Mouse (Mus musculus): ENCODE results near the gene Snapc3. TPM values are rescaled to one million over a fixed set of nuclear protein-coding genes. Genes with fewer than 3 reads are reported as not detected.
"Not testable (repeated sequence)": the region's sequence is repeated elsewhere in the genome, so short reads cannot be mapped to it uniquely, and the experiment has no call there.

Gene Snapc3
- polyA plus RNA-seq, 1 experiment from 2014 or later, result 72.0 TPM

DNA sequence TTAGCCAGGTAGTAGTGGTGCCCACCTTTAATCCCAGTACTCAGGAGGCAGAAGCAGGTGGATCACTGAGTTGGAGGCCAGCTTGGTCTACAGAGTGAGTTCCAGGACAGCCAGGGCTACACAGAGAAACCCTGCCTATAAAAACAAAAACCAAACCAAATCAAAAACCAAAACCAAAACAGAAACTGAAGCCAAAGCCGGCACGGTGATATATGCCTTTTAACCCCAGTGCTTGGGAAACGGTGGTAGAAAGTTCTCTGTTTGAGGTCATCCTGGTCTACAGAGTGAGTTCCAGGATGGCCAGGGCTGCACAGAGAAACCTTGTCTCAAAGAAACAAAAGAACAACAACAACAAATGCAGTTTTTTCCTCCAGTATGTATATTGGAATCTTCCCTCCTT is 94.7 kb downstream of the Snapc3 start:
- Histone ChIP-seq H3K36me3 (no peaks in the 10 kb centered on the region), H3K27ac (replicated peaks) (no peak overlapping the region), H3K9ac (no peak overlapping the region), H3K9me3 (no peaks in the 10 kb centered on the region), H3K27me3 (no peaks in the 10 kb centered on the region), H3K4me2 (no peak overlapping the region), H3K4me1 (replicated peaks) (no peaks in the 10 kb centered on the region), H3K4me3 (no peak overlapping the region)
- WGBS, result 79% methylated on average over 3 of the region's 3 CpGs
- no peak for ATAC-seq (ENCODE audit: low read depth)

DNA sequence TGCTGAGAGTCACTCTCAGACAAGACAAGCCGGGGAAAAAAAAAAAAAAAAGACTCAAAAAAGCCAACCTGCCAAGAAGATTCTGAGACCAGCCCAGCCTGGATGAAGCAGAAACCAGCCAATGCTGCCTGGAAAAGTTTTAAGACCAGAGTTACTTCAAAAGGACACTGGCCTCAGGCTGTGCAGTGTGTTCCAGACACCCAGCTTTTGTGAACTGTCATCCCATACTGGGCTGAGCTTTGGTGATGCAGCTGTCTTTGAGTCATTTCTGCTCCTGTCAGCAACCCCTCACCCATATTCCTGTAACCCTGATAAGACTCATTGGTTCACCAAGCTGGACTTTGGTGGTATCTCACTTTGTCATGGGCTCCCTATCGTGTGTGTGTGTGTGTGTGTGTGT is 95.1 kb downstream of the Snapc3 start:
- ATAC-seq (ENCODE audit: low read depth), result no peak
- Histone ChIP-seq H3K4me2 (no peak overlapping the region), H3K4me3 (no peak overlapping the region), H3K36me3 (no peaks in the 10 kb centered on the region), H3K9me3 (no peaks in the 10 kb centered on the region), H3K27ac (replicated peaks) (no peak overlapping the region), H3K27me3 (no peaks in the 10 kb centered on the region), H3K9ac (no peak overlapping the region), H3K4me1 (replicated peaks) (no peaks in the 10 kb centered on the region)
- 56% methylated on average over 2 of the region's 2 CpGs for WGBS

DNA sequence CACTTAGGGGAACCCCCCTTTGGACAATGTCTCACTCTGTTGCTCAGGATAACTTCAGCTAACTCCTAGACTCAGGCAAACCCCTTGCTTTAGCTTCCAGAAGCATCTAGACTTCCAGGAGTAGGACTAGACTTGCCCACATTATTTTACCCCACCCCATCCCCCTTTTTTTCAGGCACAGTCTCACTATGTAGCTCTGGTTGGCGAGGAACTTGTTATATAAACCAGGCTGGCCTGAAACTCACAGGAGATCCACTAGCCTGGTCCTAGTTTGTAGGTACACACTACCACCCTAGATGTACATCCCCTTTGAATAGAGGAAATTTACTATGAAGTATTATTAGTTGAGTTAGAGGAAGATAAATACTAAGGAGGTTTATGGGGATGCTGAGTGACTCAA is 96.7 kb downstream of the Snapc3 start:
- Histone ChIP-seq H3K27me3 (no peaks in the 10 kb centered on the region), H3K4me1 (replicated peaks) (no peaks in the 10 kb centered on the region), H3K4me2 (no peak overlapping the region), H3K9me3 (no peaks in the 10 kb centered on the region), H3K27ac (replicated peaks) (no peak overlapping the region), H3K9ac (no peak overlapping the region), H3K36me3 (no peaks in the 10 kb centered on the region), H3K4me3 (no peak overlapping the region)
- WGBS, result 93% methylated on average over 1 of the region's 1 CpGs
- no peak for ATAC-seq (ENCODE audit: low read depth)

DNA sequence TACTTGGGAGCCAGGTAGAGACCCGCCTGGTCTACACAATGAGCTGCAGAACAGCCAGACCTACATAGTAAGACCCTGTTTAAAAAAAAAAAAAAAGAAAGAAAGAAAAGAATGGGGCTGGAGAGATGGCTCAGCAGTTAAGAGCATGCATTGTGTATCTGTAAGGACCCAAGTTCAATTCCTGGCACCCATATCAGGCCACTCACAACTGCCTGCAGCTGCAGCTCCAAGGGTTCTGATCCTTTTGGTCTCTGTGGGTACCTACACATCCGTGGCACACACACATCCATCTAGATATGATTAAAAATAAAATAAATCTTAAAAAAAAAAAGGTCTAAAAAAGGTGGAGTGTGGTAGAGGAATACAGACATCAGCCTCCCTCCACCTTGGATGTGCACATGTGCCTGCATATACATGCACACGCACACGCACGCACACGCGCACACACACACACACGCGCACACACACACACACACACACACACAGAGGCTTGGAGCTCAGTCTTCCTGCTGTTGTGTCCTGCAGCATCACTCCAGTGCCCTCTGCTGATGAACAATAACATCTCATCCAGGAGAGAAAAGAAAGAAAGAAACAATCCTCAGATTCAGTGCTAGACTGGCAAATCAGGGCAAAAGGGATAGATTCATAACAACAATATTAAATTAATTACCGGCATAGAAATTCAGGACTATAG is 97.6 kb downstream of the Snapc3 start:
- H3K4me3 ChIP-seq, result no peak overlapping the region
- no peak overlapping the region for H3K27ac ChIP-seq (replicated peaks)
- H3K4me1 ChIP-seq (replicated peaks), result no peaks in the 10 kb centered on the region
- H3K9ac ChIP-seq, result no peak overlapping the region
- WGBS, result 83% methylated on average over 10 of the region's 10 CpGs
- H3K9me3 ChIP-seq, result no peaks in the 10 kb centered on the region
- no peaks in the 10 kb centered on the region for H3K36me3 ChIP-seq
- H3K27me3 ChIP-seq, result no peaks in the 10 kb centered on the region
- no peak overlapping the region for H3K4me2 ChIP-seq
- no peak for ATAC-seq (ENCODE audit: low read depth)

DNA sequence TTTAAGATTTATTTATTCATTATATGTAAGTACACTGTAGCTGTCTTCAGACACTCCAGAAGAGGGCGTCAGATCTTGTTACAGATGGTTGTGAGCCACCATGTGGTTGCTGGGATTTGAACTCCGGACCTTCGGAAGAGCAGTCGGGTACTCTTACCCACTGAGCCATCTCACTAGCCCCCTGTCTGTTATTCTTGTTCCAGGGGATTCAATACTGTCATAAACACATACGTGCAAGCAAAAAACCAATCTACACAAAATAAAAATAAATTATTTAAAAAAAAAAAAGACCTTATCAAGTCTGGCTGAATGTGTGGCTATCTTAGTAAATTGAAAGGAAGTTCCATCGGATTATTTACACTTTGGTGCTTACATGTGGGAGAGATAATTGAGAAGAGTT is 98.6 kb downstream of the Snapc3 start:
- 93% methylated on average over 5 of the region's 6 CpGs for WGBS
- H3K9ac ChIP-seq; H3K4me1 ChIP-seq (replicated peaks); H3K27ac ChIP-seq (replicated peaks); H3K4me3 ChIP-seq; ATAC-seq (ENCODE audit: low read depth); H3K27me3 ChIP-seq; H3K4me2 ChIP-seq; H3K36me3 ChIP-seq; H3K9me3 ChIP-seq: not testable (repeated sequence)

Other genes with a start within 250 kb of the Snapc3 start
- gene Ttc39b, start 93.5 kb upstream of the Snapc3 start, polyA plus RNA-seq (2015; fragmentation: Nextera tagmentation; extraction: Ambion mirVana), result 3.9 and 4.5 TPM in 2 replicates
- 266 and 271 TPM in 2 replicates for gene Psip1, start 68.7 kb downstream of the Snapc3 start, polyA plus RNA-seq (2015; fragmentation: Nextera tagmentation; extraction: Ambion mirVana)
- 2.9 and 5.2 TPM in 2 replicates for gene Ccdc171, start 107.8 kb downstream of the Snapc3 start, polyA plus RNA-seq (2015; fragmentation: Nextera tagmentation; extraction: Ambion mirVana)

All from neural tube, embryonic 13.5 days (tissue).